In genomic region chr1:69543774-69544597, GRCm38 (mm10) we compare ENCODE assay signal across 34 mouse cellular contexts.
A peak's percentile ranks its signal among the peaks of the same experiment; 100 is the strongest.
DNase-seq lines count a peak whose midpoint lies in the region; ATAC-seq and TF ChIP-seq lines count a peak whose summit lies in the region.
"Had no signal": no experiment of that assay in that cellular context is flagged by ENCODE, and none has a peak within 500 bp of the region (broad histone marks: within the 10 kb centered on the region; RNA-seq: fewer than 3 reads in every experiment).

No protein-coding gene starts in this region.

- 73% methylated on average over 6 of the region's 6 CpGs for WGBS in liver, embryonic 15.5 days (ENCODE audit: insufficient replicate concordance)

- H3K9ac ChIP-seq in CH12.LX (ENCODE audit: insufficient read depth, low read depth) = no peak overlapping the region
- no peak overlapping the region for H3K9ac ChIP-seq in liver, embryonic 15.5 days
- H3K9ac ChIP-seq: embryonic facial prominence, embryonic 15.5 days; heart, embryonic 13.5 days; hindbrain, embryonic 15.5 days; intestine, embryonic 15.5 days; limb, embryonic 15.5 days; lung, embryonic 15.5 days; neural tube, embryonic 13.5 days had no signal

- H3K27ac ChIP-seq in CH12.LX (ENCODE audit: insufficient read depth, low read depth) = peak overlapping the region; percentile 51; the same call in 1 of the 2 replicates
- 0 out of 2 replicates have a peak overlapping the region, but pooled peaks have one; percentile 38 for H3K27ac ChIP-seq in liver, embryonic 15.5 days (replicated peaks)
- H3K27ac ChIP-seq: embryonic facial prominence, embryonic 10.5 days; embryonic facial prominence, embryonic 15.5 days; heart, embryonic 13.5 days; hindbrain, embryonic 10.5 days; hindbrain, embryonic 15.5 days; intestine, embryonic 15.5 days; limb, embryonic 10.5 days; limb, embryonic 15.5 days; lung, embryonic 15.5 days; neural tube, embryonic 13.5 days had no signal

- TF ChIP-seq POLR2A in CH12.LX (IDR thresholded peaks at IDR 0.05; ENCODE audit: low read depth, low read length) = no peak

- in situ Hi-C loops in CH12.LX (cut with MboI; ENCODE audit: low pct_ligation_motif_present, low pct_unique_long_range_greater_than_20kb, low sequenced_read_pairs) = no loop called here

- H3K79me2 ChIP-seq in CH12.LX (replicated peaks; ENCODE audit: control insufficient read depth, extremely low read depth, insufficient read depth, poor library complexity, severe bottlenecking) = no peaks in the 10 kb centered on the region

- peak overlapping the region; percentile 50; the same call in 1 of the 2 replicates for H3K4me2 ChIP-seq in CH12.LX (ENCODE audit: insufficient read depth, low read depth, poor library complexity, severe bottlenecking)
- H3K4me2 ChIP-seq in liver, embryonic 15.5 days = no peak overlapping the region
- H3K4me2 ChIP-seq: embryonic facial prominence, embryonic 15.5 days; heart, embryonic 13.5 days; hindbrain, embryonic 15.5 days; intestine, embryonic 15.5 days; limb, embryonic 15.5 days; lung, embryonic 15.5 days; midbrain, embryonic 11.5 days; neural tube, embryonic 13.5 days had no signal

- H3K4me3 ChIP-seq in CH12.LX (replicated peaks in 1 of 3; ENCODE audit: low read depth in 2 of 3, low read length in 2 of 3, poor library complexity in 1 of 3) = no peak overlapping the region
- H3K4me3 ChIP-seq in liver, embryonic 15.5 days (replicated peaks) = no peak overlapping the region
- H3K4me3 ChIP-seq: embryonic facial prominence, embryonic 10.5 days; embryonic facial prominence, embryonic 15.5 days; heart, embryonic 13.5 days; hindbrain, embryonic 10.5 days; hindbrain, embryonic 15.5 days; intestine, embryonic 15.5 days; limb, embryonic 10.5 days; limb, embryonic 15.5 days; lung, embryonic 15.5 days; neural tube, embryonic 13.5 days had no signal

- no peak for ATAC-seq in liver, embryonic 15.5 days (ENCODE audit: insufficient read depth)
- ATAC-seq: forebrain, embryonic 14.5 days; intestine, embryonic 15.5 days; midbrain, embryonic 16.5 days; Patski had no signal

- dilution Hi-C loops in CH12.LX (cut with MboI; ENCODE audit: extremely low pct_ligation_motif_present, extremely low pct_unique_long_range_greater_than_20kb, low sequenced_read_pairs) = no loop called here

- intact Hi-C loops in left cerebral cortex, postnatal 36 days (cut with DNase I) = no loop called here

- no peak for TF ChIP-seq CTCF in CH12.LX (conservative IDR thresholded peaks at IDR 0.05 in 1 of 2, IDR thresholded peaks at IDR 0.05 in 1 of 2; ENCODE audit: low read depth in 2 of 2, low read length in 2 of 2)

- H3K36me3 ChIP-seq in CH12.LX (replicated peaks in 1 of 2; ENCODE audit: control insufficient read depth in 1 of 2, insufficient read depth in 1 of 2, low read length in 1 of 2) = no peaks in the 10 kb centered on the region
- H3K36me3 ChIP-seq in liver, embryonic 15.5 days (replicated peaks) = no peaks in the 10 kb centered on the region
- H3K36me3 ChIP-seq: hindbrain, embryonic 10.5 days; hindbrain, embryonic 15.5 days; intestine, embryonic 15.5 days; limb, embryonic 10.5 days; limb, embryonic 15.5 days; lung, embryonic 15.5 days; neural tube, embryonic 13.5 days had no signal

- no peaks in the 10 kb centered on the region for H3K27me3 ChIP-seq in CH12.LX (replicated peaks)
- H3K27me3 ChIP-seq in liver, embryonic 15.5 days = no peaks in the 10 kb centered on the region
- H3K27me3 ChIP-seq: embryonic facial prominence, embryonic 15.5 days; heart, embryonic 13.5 days; hindbrain, embryonic 15.5 days; intestine, embryonic 15.5 days; limb, embryonic 15.5 days; lung, embryonic 15.5 days; neural tube, embryonic 13.5 days; Patski had no signal

- H3K4me1 ChIP-seq in CH12.LX (ENCODE audit: control insufficient read depth in 1 of 2, insufficient read depth in 2 of 2) = peaks cover 5 to 22% of the 10 kb centered on the region in 2 experiments; a peak in 3 of 4 replicates
- H3K4me1 ChIP-seq in liver, embryonic 15.5 days (replicated peaks) = peaks cover 54% of the 10 kb centered on the region
- H3K4me1 ChIP-seq: embryonic facial prominence, embryonic 10.5 days; embryonic facial prominence, embryonic 15.5 days; hindbrain, embryonic 15.5 days; intestine, embryonic 15.5 days; limb, embryonic 10.5 days; limb, embryonic 15.5 days; lung, embryonic 15.5 days; neural tube, embryonic 13.5 days had no signal

- peak; percentile 99 for TF ChIP-seq EP300 in CH12.LX (IDR thresholded peaks at IDR 0.05; ENCODE audit: low read length)

- TF ChIP-seq RAD21 in CH12.LX (IDR thresholded peaks at IDR 0.05; ENCODE audit: low read depth, low read length) = no peak; the same call in 1 of the 2 replicates

- peaks cover 3% of the 10 kb centered on the region for H3K9me3 ChIP-seq in CH12.LX (replicated peaks; ENCODE audit: low read length)
- H3K9me3 ChIP-seq in liver, embryonic 15.5 days (replicated peaks) = no peaks in the 10 kb centered on the region
- H3K9me3 ChIP-seq: embryonic facial prominence, embryonic 10.5 days; embryonic facial prominence, embryonic 15.5 days; G1E; heart, embryonic 13.5 days; hindbrain, embryonic 10.5 days; hindbrain, embryonic 15.5 days; intestine, embryonic 15.5 days; limb, embryonic 10.5 days; limb, embryonic 15.5 days; lung, embryonic 15.5 days; neural tube, embryonic 13.5 days had no signal

- DNase-seq in A20 (ENCODE audit: low read depth, low spot score) = peak; percentile 1
- peak; percentile 94 for DNase-seq in CH12.LX (ENCODE audit: extremely low read depth)
- DNase-seq in induced T-regulatory cell, adult 2 months (ENCODE audit: low read depth) = peak; percentile 96
- no peak for DNase-seq in right cerebral cortex, postnatal 10 days (ENCODE audit: low spot score in 2 of 2)
- no peak for DNase-seq in left cerebral cortex, postnatal 36 days (ENCODE audit: low spot score in 2 of 2)
- no peak for DNase-seq in testis, postnatal 10 days (ENCODE audit: low spot score)
- no peak for DNase-seq in cerebellum, postnatal 4 days (ENCODE audit: low spot score in 2 of 2)
- DNase-seq: adrenal gland, postnatal 25 days; cerebellum, adult 18-20 months; cerebellum, postnatal 10 days; heart, postnatal 10 days; kidney, adult 9 months; kidney, postnatal 10 days; layer of hippocampus, postnatal 36 days; retina, postnatal 1 day; right cerebral cortex, postnatal 25 days; thymus, adult 18-20 months; thymus, postnatal 25 days had no signal

TF ChIP-seq in CH12.LX, 34 proteins besides CTCF, POLR2A, EP300 and RAD21:
- TF ChIP-seq ZC3H11A (IDR thresholded peaks at IDR 0.05; ENCODE audit: low read depth, low read length) (no peak), GABPA (IDR thresholded peaks at IDR 0.05; ENCODE audit: insufficient replicate concordance, low read depth, low read length) (no peak), TBP (conservative IDR thresholded peaks at IDR 0.05; ENCODE audit: low read depth, low read length) (no peak), MAZ (IDR thresholded peaks at IDR 0.05; ENCODE audit: low read depth, low read length) (peak; percentile 84), BHLHE40 (IDR thresholded peaks at IDR 0.05; ENCODE audit: low read depth, low read length) (peak; percentile 85), CHD1 (IDR thresholded peaks at IDR 0.05; ENCODE audit: low read depth, low read length) (no peak), RCOR1 (conservative IDR thresholded peaks at IDR 0.05; ENCODE audit: low read depth, low read length) (peak; percentile 85; the same call in 1 of the 2 replicates), IRF4 (IDR thresholded peaks at IDR 0.05; ENCODE audit: low read depth, low read length) (peak; percentile 99), UBTF (IDR thresholded peaks at IDR 0.05; ENCODE audit: low read depth, low read length) (no peak), NRF1 (IDR thresholded peaks at IDR 0.05; ENCODE audit: low read depth, low read length) (no peak), HCFC1 (IDR thresholded peaks at IDR 0.05; ENCODE audit: low read depth, low read length) (0 out of 2 replicates have a peak, but pooled peaks have one; percentile 22), MEF2A (IDR thresholded peaks at IDR 0.05; ENCODE audit: borderline replicate concordance, low read depth, low read length) (peak; percentile 87), MXI1 (IDR thresholded peaks at IDR 0.05; ENCODE audit: low read depth, low read length) (no peak), ZNF384 (IDR thresholded peaks at IDR 0.05; ENCODE audit: low read depth, low read length) (peak; percentile 92), ZMIZ1 (IDR thresholded peaks at IDR 0.05; ENCODE audit: low read depth, low read length) (no peak), ELF1 (IDR thresholded peaks at IDR 0.05; ENCODE audit: low read depth, low read length) (no peak), KAT2A (IDR thresholded peaks at IDR 0.05; ENCODE audit: insufficient replicate concordance, low read length) (no peak), SMC3 (IDR thresholded peaks at IDR 0.05; ENCODE audit: low read depth, low read length) (no peak), ZKSCAN1 (IDR thresholded peaks at IDR 0.05; ENCODE audit: borderline replicate concordance, low read depth, low read length) (no peak), ETS1 (conservative IDR thresholded peaks at IDR 0.05; ENCODE audit: low read depth, low read length) (peak; percentile 89), MAFK (IDR thresholded peaks at IDR 0.05; ENCODE audit: insufficient replicate concordance, low read length) (peak; percentile 74; the same call in 1 of the 2 replicates), USF1 (IDR thresholded peaks at IDR 0.05; ENCODE audit: low read depth, low read length) (no peak), NELFE (IDR thresholded peaks at IDR 0.05; ENCODE audit: low read depth, low read length) (no peak), JUND (conservative IDR thresholded peaks at IDR 0.05; ENCODE audit: low read depth, low read length) (peak; percentile 99), MYC (IDR thresholded peaks at IDR 0.05; ENCODE audit: low read depth, low read length) (peak; percentile 86), MAX (IDR thresholded peaks at IDR 0.05; ENCODE audit: low read length) (peak; percentile 32; the same call in 1 of the 2 replicates), PAX5 (IDR thresholded peaks at IDR 0.05; ENCODE audit: low read length) (no peak), JUN (IDR thresholded peaks at IDR 0.05; ENCODE audit: insufficient read depth, low read depth, low read length) (peak; percentile 97), USF2 (conservative IDR thresholded peaks at IDR 0.05; ENCODE audit: low read depth, low read length) (no peak), SIN3A (IDR thresholded peaks at IDR 0.05; ENCODE audit: low read length) (no peak), POLR2AphosphoS2 (IDR thresholded peaks at IDR 0.05; ENCODE audit: low read depth, low read length) (no peak), TCF12 (IDR thresholded peaks at IDR 0.05; ENCODE audit: low read depth, low read length) (peak; percentile 80), E2F4 (IDR thresholded peaks at IDR 0.05; ENCODE audit: insufficient replicate concordance, low read depth, low read length) (no peak), CHD2 (IDR thresholded peaks at IDR 0.05; ENCODE audit: low read length) (peak; percentile 74)
TF ChIP-seq in CH12.LX: peak in this region for 15.

Comparison
In these comparisons a context has a peak if more than half of its experiments do, and no peak if none do; other contexts are left out.
1. DNase-seq: peak in A20 (single experiment), CH12.LX (single experiment) and induced T-regulatory cell, adult 2 months (single experiment); none in right cerebral cortex, postnatal 10 days (0 of 2), left cerebral cortex, postnatal 36 days (0 of 2), testis, postnatal 10 days (single experiment) and cerebellum, postnatal 4 days (0 of 2).